Mouse (Mus musculus): ENCODE measurements around the gene Spin1.

The Spin1 gene

GRCm38 (mm10) chr13:51131179-51131578 is 30.5 kb downstream of the Spin1 start:
- in situ Hi-C loops (cut with MseI, MboI) = no loop called here

GRCm38 (mm10) chr13:51136315-51136714 is 35.6 kb downstream of the Spin1 start:
- in situ Hi-C loops (cut with MseI, MboI) = no loop called here

DNA sequence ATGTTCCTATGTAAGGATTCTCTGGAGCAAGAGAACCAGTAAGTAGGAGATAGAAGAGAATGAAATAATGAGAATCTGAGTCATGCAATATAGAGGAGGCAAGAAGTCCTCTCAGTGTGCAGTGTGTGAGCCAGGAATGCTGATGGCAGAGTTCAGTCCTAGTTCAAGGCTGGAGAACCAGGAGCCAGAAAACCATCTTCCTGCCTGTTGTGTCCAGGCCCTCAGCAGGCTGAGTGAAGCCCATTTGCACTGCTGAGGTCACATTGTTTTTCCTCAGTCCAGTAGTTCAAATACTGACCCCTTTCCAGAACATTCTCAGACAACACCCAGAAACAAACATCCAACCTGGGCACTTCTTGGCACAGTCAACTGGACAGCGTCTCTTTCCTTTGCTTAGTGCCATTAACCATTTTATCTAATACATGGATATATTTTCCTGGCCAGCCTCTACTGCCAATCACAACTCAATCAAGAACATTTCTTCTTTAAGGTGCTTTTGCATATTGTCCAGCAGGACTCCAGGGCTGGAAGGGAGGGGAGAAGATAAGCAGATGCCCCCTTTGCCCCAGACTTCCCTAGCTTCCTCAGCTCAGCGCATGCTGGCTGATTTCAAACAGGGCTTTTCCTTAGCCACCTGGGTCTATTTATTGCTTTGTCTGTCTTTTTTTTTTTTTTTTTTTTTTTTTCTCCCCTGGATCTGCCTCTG is 36.5 kb downstream of the Spin1 start:
- in situ Hi-C loops (cut with MseI, MboI) = no loop called here

DNA sequence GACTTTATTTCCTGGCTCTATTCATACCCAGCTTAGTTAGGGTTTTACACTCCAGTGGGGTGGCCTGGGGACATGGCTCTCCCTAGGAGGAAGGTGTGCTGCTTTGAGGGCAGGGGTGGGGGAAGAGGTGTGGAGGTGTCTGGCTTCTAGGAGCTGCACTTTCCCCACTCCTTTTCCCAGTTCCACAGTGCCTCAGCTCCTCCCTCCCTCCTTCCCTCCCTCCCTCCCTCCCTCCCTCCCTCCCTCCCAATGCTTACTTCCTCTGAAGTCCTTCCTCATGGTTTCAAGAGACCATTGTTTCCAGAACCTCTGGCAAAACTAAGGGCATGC is 37.0 kb downstream of the Spin1 start:
- in situ Hi-C loops (cut with MseI, MboI) = no loop called here

GRCm38 (mm10) chr13:51147106-51147505 is 46.4 kb downstream of the Spin1 start:
- in situ Hi-C loops (cut with MseI, MboI) = no loop called here

DNA sequence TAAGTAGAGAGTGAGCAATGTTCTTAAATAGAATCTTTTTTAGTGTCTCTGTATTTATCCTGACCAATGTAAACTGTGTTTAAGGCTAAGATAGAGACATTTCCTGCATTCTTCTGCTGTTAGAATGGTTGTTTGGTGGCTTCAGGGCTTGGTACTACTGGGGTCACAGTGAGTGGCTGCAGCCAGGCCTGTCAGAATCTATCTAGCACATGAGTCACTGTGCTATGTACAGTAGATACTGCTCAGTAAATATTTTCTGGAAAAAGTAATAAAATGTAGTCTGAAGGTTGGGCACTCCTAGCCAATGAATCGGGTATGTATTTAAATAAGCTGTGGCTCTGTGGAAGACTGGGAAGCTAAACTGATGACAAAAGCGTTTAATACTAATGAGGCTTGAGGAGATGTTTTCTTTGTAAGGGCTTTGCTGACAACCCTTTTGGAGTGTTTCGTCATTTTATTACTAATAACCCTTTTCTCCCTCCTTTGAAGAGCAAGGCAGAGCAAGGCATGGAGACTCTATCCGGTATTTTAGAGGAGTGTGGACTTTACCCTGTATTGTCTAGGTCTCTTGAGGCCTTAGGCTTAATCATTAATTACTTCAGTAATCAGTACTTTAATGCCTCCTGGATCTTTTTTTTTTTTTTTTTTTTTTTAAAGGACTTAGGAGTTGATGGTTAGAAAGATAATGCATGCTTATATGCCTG is 52.4 kb downstream of the Spin1 start:
- in situ Hi-C loops (cut with MseI, MboI) = no loop called here

GRCm38 (mm10) chr13:51153670-51154030 is 53.0 kb downstream of the Spin1 start:
- in situ Hi-C loops (cut with MseI, MboI) = no loop called here

DNA sequence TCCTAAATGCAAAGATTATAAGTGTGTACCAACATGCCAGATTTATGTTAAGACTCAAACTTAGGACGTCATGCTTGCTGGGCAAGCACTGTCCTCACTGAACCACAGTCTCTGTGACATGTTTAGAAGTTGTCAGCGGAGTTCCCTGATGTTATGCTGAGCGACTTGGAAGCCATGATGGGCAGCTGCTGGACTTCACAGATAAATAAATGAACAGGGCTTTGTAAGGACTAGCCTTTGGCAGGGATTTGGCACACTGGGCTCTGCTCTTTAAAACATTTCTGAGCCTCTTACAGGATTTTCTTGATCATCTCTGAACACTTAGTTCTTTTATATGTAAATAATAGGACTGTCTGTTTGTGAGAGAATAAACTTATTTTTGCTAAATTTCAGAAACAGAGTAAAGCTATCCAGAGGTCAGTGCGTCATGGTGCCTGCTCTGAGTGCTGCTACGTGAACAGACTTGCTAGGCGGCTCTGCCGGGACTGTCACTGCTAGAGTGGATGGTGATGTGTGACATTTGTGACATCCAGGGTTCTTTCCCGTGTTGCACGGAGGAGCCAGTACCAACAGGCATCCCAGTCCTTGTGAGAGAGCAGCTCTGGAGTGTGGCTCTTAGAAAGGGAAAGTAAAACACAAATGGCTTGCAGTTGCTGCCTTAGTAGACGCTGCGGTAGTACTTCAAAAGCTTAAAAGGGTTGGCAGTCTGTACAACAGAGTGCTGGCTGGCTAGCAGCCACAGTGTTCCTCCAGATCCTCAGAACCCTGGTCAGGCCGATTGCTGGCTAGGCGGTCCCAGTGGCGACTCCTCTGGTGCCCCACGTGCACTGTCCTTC is 54.7 kb downstream of the Spin1 start:
- in situ Hi-C loops (cut with MseI, MboI) = no loop called here

- in situ Hi-C loops (cut with MseI, MboI) = no loop called here
Measured at GRCm38 (mm10) chr13:51156014-51156386, 55.3 kb downstream of the Spin1 start.

- in situ Hi-C loops (cut with MseI, MboI) = no loop called here
Measured at GRCm38 (mm10) chr13:51157291-51157690, 56.6 kb downstream of the Spin1 start.

DNA sequence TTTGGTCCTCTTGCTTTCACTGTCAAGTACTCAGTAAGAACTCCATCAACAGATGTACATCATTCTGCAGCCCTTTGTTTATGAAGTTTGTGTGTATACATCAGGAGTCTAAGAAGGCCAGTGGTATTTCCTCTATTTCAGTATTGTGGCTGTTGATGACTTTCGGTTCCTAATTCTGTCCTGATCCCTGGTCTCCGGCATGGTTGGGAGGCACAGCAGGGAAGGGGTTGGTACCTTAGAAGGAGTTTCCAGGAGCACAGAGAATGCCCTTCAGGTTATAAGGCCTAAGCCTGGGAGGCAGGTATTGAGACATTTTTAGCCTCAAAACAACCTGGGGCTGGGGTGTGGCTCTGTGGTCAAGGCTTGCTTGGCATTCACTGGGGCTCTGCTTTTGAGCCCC is 61.0 kb downstream of the Spin1 start:
- in situ Hi-C loops (cut with MseI, MboI) = no loop called here

- in situ Hi-C loops (cut with MseI, MboI) = no loop called here
Measured at GRCm38 (mm10) chr13:51162246-51162645, 61.6 kb downstream of the Spin1 start.

- in situ Hi-C loops (cut with MseI, MboI) = no loop called here
Measured at GRCm38 (mm10) chr13:51166711-51167110, 66.0 kb downstream of the Spin1 start.

DNA sequence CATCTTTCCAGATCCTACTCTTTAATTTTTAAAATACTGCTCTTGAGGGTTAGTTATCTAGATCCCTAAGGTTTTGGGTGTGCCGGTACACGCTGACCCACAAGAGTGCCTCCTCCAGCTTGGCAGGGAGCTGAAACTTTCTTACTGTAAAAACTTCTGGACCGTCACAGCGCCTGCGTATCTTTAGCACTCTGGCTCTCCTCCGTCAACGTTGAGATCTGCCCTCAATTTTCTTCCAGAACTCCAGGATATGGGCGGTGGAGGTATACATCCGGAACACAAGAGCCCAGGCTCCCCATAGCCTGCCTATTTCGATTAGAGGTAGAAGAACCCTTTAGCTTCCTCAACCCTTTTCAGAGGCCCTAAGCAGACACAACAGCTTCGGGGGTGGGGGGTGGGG is 69.5 kb downstream of the Spin1 start:
- in situ Hi-C loops (cut with MseI, MboI) = no loop called here

- in situ Hi-C loops (cut with MseI, MboI) = no loop called here
Measured at GRCm38 (mm10) chr13:51170691-51171680, 70.3 kb downstream of the Spin1 start, which contains the start of gene Nxnl2. Gene Nxnl2 (plus strand): TSS chr13:51171022.

DNA sequence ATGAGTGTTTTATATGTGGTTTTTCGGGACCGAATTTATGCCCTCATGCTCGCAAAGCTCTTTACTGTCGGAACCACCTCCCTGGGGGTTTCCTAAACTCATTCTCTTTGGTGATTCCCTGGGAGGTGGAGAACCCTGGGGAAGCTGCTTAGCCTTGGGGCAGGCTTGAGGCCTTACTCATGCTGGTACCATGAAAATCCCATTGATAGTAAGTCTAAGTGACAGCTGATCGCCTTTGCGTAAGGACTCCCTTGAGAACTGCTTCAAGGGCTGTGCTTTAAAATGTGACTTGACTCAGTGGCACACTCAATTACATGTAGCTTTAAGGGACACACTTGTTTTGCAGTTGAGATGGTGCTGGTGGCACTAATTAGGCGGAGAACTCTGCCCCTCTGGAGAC is 71.9 kb downstream of the Spin1 start:
- in situ Hi-C loops (cut with MseI, MboI) = no loop called here

DNA sequence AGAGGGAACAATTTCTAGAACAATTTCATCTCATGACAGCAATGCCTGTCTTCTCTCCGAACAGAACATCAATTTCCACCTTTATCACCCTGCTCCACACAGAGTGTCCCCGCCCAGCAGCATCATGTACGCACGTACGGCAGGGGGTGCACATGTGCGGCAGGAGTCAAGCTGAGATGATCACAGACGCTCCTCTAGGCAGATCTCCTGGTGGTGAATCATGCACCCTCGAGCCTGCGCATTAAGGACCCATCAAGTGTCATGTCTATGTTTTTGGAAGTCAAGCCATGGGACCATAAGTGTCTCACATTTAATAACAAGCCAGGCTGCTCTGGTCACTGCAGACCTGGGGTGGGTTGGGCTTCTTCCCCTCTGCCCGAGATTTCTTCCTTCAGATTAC is 78.3 kb downstream of the Spin1 start:
- in situ Hi-C loops (cut with MseI, MboI) = no loop called here

DNA sequence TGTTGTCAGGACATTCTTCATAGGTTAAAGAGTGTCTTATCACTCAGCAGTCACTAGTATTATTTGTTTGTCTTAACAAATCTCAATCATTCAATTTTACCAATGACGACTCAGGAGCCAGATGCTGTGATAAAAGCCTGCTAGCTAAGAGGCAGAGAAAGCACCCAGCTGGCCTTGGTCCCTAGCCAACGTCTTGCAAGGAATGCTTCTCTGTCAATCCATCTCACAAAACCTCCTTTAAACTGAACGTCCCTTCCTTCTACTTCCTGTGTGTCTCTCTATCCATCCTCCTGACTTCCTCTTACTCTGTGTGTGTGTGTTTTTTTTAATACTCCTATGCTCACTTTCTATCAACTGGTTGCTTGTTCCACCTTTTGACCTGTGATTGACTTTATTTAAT is 78.7 kb downstream of the Spin1 start:
- in situ Hi-C loops (cut with MseI, MboI) = no loop called here

DNA sequence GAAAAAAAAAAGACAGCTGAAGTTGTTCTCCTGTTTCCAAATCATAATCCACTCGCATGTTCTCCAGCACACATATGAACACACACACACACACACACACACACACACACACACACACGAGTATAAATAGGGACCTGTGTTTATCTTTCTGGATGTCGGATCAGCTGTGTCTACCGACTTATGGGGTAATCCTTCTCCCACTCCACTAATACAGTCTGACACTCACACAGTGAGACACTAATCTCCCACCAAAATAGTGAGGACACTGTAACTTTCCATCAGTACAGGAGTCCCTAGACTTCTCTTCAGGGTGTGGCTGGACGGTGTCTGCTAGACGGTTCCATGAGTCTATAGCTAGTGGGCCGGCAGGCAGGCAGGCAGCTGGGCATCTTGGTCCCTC is 81.6 kb downstream of the Spin1 start:
- in situ Hi-C loops (cut with MseI, MboI) = no loop called here

DNA sequence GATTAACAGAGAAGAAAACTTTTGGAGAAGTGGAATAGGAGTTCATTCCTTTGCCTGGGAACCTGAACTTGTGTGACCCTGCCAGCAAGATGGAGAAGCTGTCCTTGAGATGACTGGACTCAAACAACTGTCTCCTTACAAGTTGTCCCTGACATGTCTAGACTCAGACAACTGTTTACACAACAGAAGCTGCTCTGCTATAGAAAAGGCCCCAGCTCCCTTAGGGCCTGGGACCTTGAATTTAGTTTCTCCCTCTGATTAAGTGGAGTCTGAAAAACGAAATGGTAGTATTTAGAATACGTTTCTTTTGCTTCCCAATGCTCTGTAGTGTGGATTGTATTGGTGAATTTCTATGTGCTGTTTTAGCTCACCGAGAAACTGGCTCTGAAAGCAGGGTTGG is 84.2 kb downstream of the Spin1 start:
- in situ Hi-C loops (cut with MseI, MboI) = no loop called here

GRCm38 (mm10) chr13:51190336-51190735 is 89.7 kb downstream of the Spin1 start:
- in situ Hi-C loops (cut with MseI, MboI) = loop anchor here (5.0 to 10.0 kb wide), 2 partner anchors 224 to 232 kb away; no protein-coding TSS in a partner anchor

Data from mouse trophoblast stem cell (cell line).